Mouse (Mus musculus) gastrocnemius, postnatal 36 days (tissue): ENCODE data around the gene Ddx31. TPM values are rescaled to one million over a fixed set of nuclear protein-coding genes. Genes with fewer than 3 reads are reported as not detected.

Experiments
- DNase-seq, 2 experiments: peaks; one replicate each; pipeline ENCODE4 v3.0.0; 2022
- intact Hi-C: fragments of 180-260 bp; cut with DNase I; formaldehyde crosslinking; loops from one replicate; pipeline ENCODE4 v1.15.1; 2025
- long read RNA-seq, 2 experiments: library from polyadenylated mRNA; stranded (forward); transcript quantifications; one replicate each; pipeline ENCODE4 v2.0.0; 2021
- total RNA-seq, 2 experiments: library from RNA; stranded (reverse); gene quantifications; 2 replicates each; pipeline ENCODE4 v1.2.3; 2021

Gene Ddx31
- 1 to 10 TPM; 4.1 to 4.3 TPM for total RNA-seq
- long read RNA-seq, experiment 1, partial matches to known transcripts = 0 of 4 reads
- long read RNA-seq, experiment 1, other reads (novel, unspliced or antisense) = 1 of 4 reads
- long read RNA-seq, experiment 2, partial matches to known transcripts = 0 of 1 reads
- long read RNA-seq, experiment 2, other reads (novel, unspliced or antisense) = 0 of 1 reads

DNA sequence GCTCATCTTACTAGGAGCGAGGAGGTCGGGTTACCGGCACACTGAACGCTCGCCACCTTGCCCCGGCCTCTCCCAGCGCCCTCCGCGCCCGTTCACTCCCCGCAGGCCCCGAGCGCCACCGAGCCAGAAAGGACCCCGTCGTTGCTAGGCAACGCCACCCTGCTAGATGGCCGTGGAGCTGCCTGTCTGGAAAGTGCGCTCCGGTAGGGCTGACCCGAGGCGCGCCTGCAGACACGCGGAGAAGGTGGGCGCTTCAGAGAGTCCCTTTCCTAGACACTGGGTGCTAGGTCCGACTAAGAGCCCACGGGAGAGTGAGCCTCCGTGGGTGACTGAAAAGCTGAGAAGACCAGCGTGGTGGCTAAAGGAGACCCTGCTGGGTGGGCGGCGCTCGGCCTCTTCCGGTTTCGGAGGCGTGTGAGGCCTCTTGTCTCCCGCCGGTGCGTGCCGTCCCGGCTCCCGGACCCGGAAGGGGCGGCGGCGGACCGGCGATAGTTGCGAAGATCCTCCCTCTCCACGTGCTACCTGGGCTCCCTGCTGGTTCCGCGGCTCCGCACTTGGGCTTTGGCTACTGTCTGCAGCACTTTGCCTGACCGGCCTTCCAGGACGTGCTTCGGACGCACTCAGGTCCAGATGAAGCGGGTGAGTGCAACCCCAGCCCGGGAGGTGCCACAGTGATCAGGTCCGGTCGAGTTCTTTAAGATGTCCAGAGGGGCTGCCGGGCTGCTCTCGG is at the start of gene Ddx31, which contains the start of gene Gtf3c4:
TSS of gene Ddx31 (plus strand) at position 185 of the 730 bp plus-strand sequence.
TSS of gene Gtf3c4 (minus strand) at position 139 of the 730 bp plus-strand sequence.
- peak; percentile 93 to 94 for DNase-seq
- intact Hi-C loops = no loop called here

GRCm38 (mm10) chr2:28792931-28793610 is 47.1 kb upstream of the Ddx31 start:
- intact Hi-C loops = no loop called here

DNA sequence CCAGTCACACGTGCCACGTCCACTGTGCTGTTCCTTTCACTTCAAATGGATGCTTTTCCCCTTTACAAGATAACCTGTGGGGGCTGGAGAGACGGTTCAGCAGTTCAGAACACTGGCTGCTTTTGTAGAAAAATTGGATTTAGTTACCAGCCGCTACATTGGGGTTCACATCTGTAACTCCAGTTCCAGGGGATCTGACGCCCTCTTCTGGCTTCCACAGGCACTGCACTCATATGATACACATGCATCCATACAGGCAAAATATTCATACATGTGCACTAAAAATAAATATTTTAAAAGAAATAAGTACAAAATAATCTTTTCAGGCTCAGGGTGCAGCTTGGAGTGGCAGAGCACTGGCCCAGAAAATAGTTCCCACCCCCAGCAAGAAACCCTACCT is 45.6 kb upstream of the Ddx31 start:
- DNase-seq = no peak
- intact Hi-C loops = no loop called here

More at GRCm38 (mm10) chr2:28792931-28793610, 47.1 kb upstream of the Ddx31 start:
- peak in 1 of 2 experiments; percentile 14 for DNase-seq

DNA sequence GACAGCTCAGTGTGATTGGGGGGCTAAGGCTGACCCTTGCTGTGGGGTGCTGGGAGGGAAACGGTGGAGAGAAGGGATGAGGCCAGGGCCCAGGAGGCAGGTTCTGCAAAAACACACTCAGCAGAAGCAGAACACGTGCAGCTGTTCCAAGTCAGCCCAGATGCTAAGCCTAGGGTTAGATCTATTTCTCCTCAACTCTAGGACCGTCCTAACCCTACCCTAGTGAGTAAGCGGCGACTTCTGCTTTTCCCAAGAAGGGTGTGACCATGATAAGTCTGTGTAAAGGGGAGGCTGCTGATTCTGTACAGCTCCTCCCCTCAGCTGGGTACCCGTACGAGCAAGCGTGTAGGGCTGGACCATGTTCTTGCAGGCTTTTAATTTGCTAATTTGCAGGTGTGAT is 43.9 kb upstream of the Ddx31 start:
- intact Hi-C loops = no loop called here
- DNase-seq = no peak

GRCm38 (mm10) chr2:28797490-28798106 is 42.6 kb upstream of the Ddx31 start:
- intact Hi-C loops = no loop called here
- no peak for DNase-seq

DNA sequence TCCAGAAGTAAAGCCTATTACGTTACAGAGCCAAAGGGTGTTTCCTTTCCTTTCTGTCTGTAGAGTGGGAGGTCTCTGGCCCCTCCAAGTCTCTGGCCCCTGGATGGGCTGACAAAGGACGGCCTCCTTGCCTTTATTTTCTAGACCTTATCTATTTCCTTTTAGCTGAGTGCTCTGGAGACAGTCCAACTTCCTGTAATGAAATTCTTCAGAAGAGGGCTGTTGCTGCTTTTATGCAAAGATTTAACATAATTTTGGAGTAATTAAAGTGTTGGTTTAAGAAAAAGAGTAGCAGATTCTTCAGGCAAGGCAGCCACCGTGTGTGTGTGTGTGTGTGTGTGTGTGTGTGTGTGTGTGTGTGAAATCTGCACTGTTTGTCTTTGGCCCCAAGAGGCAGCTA is 41.8 kb upstream of the Ddx31 start:
- DNase-seq = no peak
- intact Hi-C loops = no loop called here

- DNase-seq = no peak
Measured at GRCm38 (mm10) chr2:28799575-28799974, 40.6 kb upstream of the Ddx31 start.

GRCm38 (mm10) chr2:28803406-28803805 is 36.8 kb upstream of the Ddx31 start:
- no peak for DNase-seq
- intact Hi-C loops = no loop called here

More at GRCm38 (mm10) chr2:28799575-28799974, 40.6 kb upstream of the Ddx31 start:
- intact Hi-C loops = no loop called here

- intact Hi-C loops = no loop called here
- DNase-seq = no peak
Measured at GRCm38 (mm10) chr2:28808841-28809240, 31.4 kb upstream of the Ddx31 start.

DNA sequence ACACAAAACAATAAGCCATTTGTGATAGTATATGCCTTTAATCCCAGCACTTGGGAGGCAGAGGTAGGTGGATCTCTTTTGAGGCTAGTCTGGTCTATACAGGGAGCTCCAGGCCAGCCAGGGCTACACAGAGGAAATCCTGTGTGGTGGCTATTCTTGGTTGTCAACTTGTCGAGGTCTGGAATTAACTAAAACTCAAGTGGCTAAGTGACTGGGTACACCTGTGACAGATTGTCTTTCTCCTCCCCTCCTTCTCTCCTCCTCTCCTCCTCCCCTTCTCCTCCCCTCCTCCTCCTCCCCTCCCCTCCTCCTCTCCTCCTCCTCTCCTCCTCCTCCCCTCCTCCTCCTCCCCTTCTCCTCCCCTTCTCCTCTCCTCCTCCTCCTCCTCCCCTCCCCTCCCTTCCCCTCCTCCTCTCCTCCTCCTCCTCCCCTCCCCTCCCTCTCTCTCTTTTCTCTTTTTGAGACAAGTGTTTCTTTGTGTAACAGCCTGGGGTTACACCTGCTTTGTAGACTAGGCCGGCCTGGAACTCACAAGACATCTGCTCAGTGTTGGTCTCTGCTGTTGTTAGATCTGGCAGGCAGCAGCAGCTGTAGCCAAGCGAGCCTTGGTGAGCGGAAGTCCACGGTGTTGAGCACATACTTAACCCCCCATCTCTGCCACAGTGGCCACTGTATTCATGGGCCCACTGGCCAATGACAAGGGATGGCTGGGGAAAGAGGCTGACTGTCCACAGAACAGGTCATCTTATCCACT is 29.8 kb upstream of the Ddx31 start:
- no peak for DNase-seq
- intact Hi-C loops = no loop called here

DNA sequence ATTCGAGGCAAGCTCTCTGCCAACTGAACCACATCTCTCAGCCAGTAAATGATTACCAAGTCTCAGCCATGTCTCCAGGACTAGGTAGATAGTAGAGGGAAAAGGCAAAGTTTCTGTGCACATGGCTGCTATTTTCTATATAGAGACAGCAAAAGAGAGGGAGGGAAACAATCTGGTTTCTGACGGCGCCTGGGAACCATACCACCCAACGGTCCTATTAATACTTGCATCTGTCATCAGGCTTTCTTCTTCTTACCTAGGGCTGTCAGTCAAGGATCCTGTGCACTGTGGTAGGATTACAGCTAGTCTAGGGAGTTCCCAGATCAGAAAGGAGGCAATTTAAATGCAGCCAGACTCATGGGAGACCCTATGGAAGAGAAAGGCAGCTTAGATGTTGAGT is 21.3 kb upstream of the Ddx31 start:
- intact Hi-C loops = no loop called here
- no peak for DNase-seq

GRCm38 (mm10) chr2:28829265-28829664 is 10.9 kb upstream of the Ddx31 start:
- DNase-seq = no peak
- intact Hi-C loops = no loop called here

DNA sequence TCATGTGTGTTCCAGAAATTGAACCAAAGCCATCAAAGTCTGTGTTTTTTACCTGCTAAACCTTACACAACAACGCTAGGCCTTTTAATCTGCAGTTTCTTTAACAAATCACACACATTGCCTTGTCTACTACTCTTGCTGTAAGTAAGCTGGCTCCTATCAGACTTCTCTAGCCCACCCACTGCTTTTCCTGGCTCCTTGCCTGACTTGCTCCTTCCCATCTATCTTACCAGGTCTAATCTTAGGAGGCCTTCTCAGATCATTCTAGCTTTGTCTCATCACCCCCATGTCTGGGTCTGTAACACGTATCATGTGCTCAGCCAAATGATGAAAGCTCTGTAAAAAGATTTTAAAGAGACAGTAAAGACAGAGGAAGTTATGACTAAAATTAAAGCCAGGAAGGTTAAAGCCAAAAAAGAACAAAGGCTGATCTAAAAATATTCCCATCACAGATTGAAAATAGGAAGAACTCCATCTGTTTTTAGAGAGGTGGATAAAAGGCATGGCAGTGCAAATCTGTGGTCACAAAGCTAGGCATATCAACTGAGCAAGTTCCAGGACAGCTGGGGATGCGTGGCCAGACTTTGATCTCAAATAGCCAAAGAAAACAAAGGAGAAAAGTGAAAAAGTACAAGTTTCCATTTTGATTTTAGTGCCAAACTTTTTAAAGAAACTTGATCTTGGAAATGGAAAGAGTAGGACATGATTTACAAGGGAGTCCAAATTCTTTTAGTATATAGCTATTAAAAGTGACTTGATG is 3.8 kb upstream of the Ddx31 start:
- no peak for DNase-seq

GRCm38 (mm10) chr2:28839501-28840221 is 545 bp upstream of the Ddx31 start:
- intact Hi-C loops = no loop called here
- no peak for DNase-seq

More for the DNA sequence above, 3.8 kb upstream of the Ddx31 start:
- intact Hi-C loops = no loop called here

DNA sequence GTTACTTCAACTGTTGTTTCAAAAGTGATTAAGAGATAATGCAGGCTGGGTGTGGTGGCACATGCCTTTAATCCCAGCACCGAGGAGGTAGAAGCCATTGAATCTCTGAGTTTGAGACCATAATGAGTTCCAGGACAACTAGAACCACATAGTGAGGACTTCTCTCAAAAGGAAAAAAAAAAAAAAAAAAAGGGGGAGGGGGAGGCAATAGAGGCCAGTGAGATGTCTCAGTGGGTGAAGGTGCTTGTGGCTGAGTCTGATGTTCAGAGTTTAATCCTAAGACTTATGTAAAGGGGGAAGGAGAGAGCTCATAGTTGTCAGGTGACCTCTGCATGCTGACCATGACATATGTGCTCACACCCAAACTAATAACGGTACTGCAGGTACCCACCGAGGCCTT is 1.8 kb downstream of the Ddx31 start:
- intact Hi-C loops = no loop called here
- no peak for DNase-seq

GRCm38 (mm10) chr2:28848879-28849278 is 8.7 kb downstream of the Ddx31 start:
- intact Hi-C loops = no loop called here
- no peak for DNase-seq

GRCm38 (mm10) chr2:28852594-28852993 is 12.4 kb downstream of the Ddx31 start:
- no peak for DNase-seq
- intact Hi-C loops = no loop called here

DNA sequence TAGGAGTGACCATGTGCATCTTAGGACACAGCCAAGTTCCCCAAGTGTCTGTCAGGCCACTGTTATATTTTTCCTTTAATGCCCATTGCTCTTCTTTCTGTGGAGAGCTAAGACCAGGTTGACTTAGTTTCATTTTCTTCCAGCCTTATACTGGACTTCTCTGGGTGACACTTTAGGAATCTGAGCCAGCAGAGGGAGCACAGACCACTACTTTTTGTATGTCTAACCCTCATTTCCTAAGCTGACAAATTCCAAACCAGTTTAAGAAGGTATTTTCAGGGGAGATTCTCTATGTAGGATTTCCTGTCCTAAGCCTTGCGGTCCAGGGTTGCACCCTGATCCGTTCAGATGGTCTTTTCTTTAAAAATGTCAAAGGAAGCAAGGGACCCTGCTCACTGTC is 15.6 kb downstream of the Ddx31 start:
- intact Hi-C loops = loop anchor here (5.0 kb wide), 1 partner anchor 103 kb away; no protein-coding TSS in a partner anchor
- no peak for DNase-seq

DNA sequence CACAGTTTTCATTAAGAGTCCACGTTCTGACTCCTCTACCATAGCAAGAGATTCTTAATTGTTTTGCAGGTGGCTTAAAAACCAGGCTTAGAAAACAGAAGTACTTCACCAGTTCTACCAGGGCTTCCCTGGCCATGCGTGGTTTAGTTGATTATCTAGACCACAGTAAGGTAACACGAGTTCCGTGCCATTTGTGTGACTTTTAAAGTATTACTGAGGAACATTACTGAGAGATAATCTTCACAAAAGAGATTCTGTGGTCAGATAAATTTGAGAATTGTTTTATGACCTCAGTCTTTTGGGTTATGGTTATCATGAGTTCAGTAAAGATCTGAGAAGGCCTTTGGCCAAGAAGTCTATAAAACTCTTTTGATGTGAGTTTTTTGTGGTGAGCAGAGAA is 19.1 kb downstream of the Ddx31 start:
- no peak for DNase-seq
- intact Hi-C loops = loop anchor here (5.0 kb wide), 1 partner anchor 107 kb away; no protein-coding TSS in a partner anchor
